Mouse (Mus musculus) bone marrow macrophage, adult 2 months (primary cell): ENCODE data around the gene Cbll1. TPM values are rescaled to one million over a fixed set of nuclear protein-coding genes. Genes with fewer than 3 reads are reported as not detected.
A peak's percentile ranks its signal among the peaks of the same experiment; 100 is the strongest.

ENCODE experiments used
- H3K27ac ChIP-seq: 2 replicates; pipeline ENCODE4 v1.5.1; 2012; ENCODE audit warnings: low read depth, low read length; ENCODE audit not compliant: insufficient read depth
- H3K4me1 ChIP-seq: 2 replicates; pipeline ENCODE4 v1.6.1; 2012; ENCODE audit warnings: low read length; ENCODE audit not compliant: control insufficient read depth, insufficient read depth
- H3K4me3 ChIP-seq: 2 replicates; pipeline ENCODE4 v1.5.1; 2012; ENCODE audit warnings: mild to moderate bottlenecking, low read length, moderate library complexity; ENCODE audit not compliant: insufficient read depth
- CTCF ChIP-seq: IDR thresholded peaks from 2 replicates; pipeline ENCODE4 v1.5.1; 2012; ENCODE audit warnings: low read depth, mild to moderate bottlenecking, low read length, moderate library complexity
- POLR2A ChIP-seq: IDR thresholded peaks from 2 replicates; pipeline ENCODE4 v1.6.1; 2012; ENCODE audit warnings: mild to moderate bottlenecking, low read depth, low read length, borderline replicate concordance
- polyA plus RNA-seq: library from polyadenylated mRNA; stranded (reverse); fragments of >200 nt; gene quantifications from 2 replicates; pipeline ENCODE4 v1.2.4, GENCODE M21; 2012; ENCODE audit not compliant: missing spikeins, insufficient read depth, insufficient read length

Gene Cbll1
- polyA plus RNA-seq = 20.7 and 24.7 TPM in 2 replicates

DNA sequence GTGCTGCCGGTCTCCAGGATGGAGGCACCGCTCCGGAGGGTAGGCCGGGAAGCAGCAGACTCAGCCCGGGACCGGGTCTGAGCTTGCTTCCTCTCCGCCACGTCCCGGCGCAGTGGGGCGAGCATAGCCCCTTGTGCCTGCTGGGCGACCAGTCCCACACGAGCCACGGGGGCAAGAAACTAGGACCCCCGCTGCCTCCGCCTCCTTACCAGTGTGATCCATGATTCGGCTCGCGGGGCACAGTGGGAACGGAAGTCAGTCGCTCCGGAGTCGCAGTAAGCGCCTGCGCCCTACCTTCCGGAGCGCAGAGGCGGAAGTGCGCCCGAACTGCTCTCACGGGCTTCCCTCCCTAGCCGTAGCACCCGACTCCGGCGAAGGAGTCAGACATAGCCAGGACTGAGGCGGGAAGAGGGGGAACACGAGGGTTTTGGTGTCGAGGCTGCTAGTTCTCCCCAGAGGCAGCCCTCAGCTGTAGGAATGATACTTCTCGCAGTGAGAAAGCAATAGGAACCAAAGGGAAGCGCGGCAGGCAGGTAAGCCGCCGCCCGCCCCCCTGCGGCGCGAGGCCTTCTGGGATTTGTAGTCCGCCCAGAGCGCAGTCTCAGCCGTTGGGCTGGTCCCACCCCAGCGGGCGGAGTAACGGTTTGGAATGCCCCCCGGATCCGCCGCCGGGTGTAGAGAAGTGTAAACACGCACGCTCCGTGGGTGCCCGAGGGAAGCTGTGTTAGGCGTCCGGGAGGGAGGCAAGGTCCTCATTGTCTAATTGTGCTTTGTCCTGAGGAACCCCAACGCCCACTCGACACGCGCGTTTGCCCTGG lies at the start of gene Cbll1:
TSS of gene Cbll1 (minus strand) at position 303 of the 818 bp plus-strand sequence.
- peak within 1 kb of the TSS; percentile 80 for H3K4me3 ChIP-seq
- H3K4me1 ChIP-seq = peaks cover 13% of the 10 kb centered on the region
- peak within 1 kb of the TSS; percentile 74 for H3K27ac ChIP-seq
- TF ChIP-seq POLR2A (0 out of 2 replicates have a peak, but pooled peaks have one; percentile 17), CTCF (no peak)

DNA sequence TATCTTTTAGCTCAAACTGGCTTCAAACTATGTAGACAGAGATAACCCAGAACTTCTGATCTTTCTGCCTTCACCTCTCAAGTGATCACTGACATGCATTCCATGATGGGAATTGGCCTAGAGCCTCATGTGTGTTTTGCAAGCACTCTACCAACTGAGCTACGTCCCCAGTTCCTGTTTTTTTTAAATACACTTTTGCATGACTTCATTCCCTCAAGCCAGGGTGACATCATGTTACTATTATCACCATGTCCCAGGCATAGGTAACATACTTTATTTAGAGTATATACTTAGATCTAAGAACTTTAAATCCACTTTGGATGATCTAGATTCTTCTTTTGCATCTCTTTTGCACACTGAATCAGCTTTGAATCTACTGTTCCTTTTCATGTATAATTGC lies 46.6 kb upstream of the Cbll1 start:
- TF ChIP-seq CTCF = no peak
- TF ChIP-seq POLR2A = no peak
- H3K27ac ChIP-seq = no peak overlapping the region
- no peak overlapping the region for H3K4me3 ChIP-seq
- peaks cover 17% of the 10 kb centered on the region for H3K4me1 ChIP-seq

DNA sequence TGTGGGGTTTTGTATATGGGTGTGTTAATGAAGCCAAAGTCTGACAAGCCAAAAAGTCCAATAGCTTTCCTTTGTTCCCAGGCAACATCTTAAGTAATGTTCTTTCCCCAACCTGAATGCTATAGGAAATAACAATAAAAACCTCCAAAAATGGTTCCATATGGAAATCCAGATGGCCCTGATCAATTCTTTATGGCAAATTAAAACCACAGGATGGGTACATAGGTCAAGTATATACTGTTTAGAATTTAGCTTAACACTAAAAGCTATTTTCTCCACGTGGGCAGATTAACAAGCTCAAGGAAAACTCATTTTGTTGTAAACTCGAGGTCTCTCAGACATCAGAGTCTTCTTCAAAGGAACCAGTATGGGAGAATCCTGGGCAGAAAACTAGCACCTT lies 45.8 kb upstream of the Cbll1 start:
- Histone ChIP-seq H3K27ac (no peak overlapping the region), H3K4me1 (peaks cover 14% of the 10 kb centered on the region), H3K4me3 (no peak overlapping the region)
- TF ChIP-seq POLR2A (no peak), CTCF (no peak)

DNA sequence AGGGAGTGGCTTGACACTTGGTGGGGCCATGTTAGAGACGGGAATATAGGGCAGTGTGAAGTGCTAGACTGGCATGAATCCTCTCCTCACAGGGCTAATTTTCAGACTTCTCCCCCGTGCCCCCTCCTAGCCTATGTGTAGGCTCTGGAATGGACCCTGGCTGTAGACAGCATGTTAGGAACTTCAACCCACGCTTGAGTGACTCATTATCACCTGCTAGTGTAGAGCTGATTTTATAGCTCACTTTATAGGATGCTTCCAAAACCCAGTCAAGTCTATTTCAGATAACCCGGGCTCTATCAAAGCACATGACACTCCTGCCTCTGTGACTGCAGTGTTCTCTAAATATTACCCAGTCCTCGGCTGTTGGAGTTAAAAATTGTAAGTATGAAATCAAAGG lies 42.1 kb upstream of the Cbll1 start:
- Histone ChIP-seq H3K27ac (no peak overlapping the region), H3K4me1 (peaks cover 8% of the 10 kb centered on the region), H3K4me3 (no peak overlapping the region)
- TF ChIP-seq POLR2A = no peak
- TF ChIP-seq CTCF = no peak

DNA sequence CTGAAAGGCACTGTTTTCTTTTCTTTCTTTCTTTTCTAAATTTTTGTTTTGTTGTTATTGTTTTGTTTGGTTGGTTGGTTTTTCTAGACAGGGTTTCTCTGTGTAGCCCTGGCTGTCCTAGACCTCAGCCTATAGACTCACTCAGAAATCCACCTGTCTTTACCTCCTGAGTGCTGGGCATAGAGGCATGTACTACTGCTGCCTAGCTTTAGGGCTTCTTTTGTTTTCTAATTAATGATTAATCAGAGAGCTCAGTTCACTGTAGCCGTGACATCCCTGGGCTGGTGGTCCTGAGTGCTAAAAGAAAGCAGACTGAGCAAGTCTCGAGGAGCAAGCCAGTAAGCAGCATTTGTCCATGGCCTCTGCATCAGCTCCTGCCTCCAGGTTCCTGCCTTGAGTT lies 40.4 kb upstream of the Cbll1 start:
- no peaks in the 10 kb centered on the region for H3K4me1 ChIP-seq
- no peak for TF ChIP-seq POLR2A
- TF ChIP-seq CTCF = no peak
- no peak overlapping the region for H3K27ac ChIP-seq
- H3K4me3 ChIP-seq = no peak overlapping the region

DNA sequence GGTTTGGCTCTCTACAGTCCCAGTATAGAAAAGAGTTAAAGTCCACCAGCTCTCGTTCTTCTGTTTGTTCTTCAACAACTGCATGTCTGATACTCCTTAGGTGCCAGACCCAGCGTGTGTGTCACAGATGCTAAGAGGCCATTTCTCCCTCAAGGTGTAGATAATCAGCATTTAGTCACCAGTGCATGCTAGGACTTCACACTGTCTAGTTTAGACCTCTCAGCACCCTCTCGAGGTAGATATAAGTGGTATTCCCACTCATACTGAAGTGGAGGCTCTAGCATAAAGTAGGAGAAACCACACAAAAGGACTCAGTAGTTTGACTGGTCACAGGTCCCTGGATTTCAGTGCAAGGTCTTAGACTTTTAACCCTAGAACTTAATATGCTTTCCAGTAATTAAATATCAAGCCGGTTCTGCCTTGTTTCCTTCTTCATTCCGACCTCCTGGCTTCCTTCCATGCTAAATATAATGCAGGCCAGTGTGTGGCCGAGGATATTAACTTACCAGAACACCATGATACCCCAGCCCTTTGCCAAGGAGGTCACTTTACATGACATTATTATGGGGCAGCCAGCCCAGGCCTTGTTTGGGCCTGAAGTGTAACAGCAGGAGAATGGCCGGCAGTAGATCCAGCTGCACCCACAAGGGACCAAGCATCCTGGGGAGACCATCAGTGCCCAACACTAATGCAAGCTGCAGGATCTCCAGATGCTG lies 38.3 kb upstream of the Cbll1 start:
- TF ChIP-seq CTCF (no peak), POLR2A (no peak)
- Histone ChIP-seq H3K4me3 (no peak overlapping the region), H3K27ac (no peak overlapping the region), H3K4me1 (no peaks in the 10 kb centered on the region)

DNA sequence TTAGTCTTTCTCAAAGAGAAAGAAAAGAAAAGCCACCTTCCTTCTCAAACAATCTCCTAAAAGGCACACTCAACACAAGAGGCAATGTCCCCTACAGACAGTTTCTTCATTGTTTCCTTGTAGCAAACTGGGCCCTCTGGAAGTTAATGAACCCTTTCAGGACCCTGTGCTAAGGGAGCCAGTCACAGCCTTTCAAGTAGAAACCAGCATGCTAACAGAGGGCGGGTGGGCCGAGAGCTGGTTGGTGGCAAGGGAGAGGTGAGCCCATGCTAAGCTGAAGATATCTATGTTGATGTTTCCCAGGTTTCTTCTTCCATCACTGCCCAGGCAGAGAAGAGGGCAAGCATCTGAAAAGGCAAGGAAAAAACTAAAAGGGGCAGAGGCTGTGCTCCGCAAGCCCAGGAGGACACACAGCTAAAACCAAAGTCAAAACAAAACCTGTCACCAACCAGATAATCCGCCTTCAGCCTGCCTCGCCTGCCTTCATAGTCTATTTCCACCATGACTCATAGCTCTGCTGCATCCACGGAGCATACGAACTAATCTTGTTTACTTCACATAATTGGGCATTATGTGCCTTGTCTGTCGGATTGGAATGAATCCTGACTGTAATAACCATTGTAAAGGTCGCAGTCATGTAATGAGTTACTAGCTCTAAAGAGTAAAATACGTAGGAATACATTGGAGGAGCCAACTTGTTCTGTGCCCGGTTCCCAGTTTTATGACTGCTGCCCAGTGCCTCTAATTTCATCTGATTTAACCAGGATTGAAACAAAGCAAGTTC lies 34.8 kb upstream of the Cbll1 start:
- no peak for TF ChIP-seq POLR2A
- no peak for TF ChIP-seq CTCF
- Histone ChIP-seq H3K4me1 (no peaks in the 10 kb centered on the region), H3K27ac (no peak overlapping the region), H3K4me3 (no peak overlapping the region)

DNA sequence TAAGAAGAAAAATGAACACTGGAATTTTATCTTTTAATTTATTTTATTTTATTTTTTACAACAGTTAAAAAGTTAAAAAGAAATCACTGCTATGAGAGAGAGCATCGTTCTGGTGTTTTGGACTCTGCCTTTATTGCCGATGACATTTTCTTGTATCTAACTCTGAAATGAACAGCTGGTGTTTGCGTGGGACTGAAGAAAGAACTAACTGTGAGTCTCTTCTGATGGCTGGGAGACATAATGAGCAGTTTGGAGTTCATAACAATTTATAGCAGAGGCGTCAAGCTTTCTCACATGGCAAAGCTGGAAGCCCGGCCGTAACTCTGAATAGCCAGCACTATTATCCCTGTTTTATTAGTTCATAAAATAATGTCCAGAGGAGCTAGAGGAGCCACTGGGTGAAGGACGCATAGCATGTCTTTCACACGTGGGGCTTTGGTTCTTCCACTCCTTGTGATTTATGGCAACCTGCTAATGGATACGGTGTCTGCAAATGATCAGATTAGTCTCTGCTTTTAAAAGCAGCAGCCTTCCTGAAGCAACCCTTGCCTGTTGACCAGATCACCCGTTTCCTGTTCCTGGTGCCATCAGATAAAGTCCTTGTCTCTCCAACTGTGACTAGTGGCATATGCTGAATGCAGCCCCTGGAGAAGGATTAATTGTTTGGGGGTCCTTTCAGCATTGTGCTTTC lies 33.9 kb upstream of the Cbll1 start:
- Histone ChIP-seq H3K27ac (no peak overlapping the region), H3K4me3 (no peak overlapping the region), H3K4me1 (no peaks in the 10 kb centered on the region)
- TF ChIP-seq CTCF (no peak), POLR2A (no peak)

DNA sequence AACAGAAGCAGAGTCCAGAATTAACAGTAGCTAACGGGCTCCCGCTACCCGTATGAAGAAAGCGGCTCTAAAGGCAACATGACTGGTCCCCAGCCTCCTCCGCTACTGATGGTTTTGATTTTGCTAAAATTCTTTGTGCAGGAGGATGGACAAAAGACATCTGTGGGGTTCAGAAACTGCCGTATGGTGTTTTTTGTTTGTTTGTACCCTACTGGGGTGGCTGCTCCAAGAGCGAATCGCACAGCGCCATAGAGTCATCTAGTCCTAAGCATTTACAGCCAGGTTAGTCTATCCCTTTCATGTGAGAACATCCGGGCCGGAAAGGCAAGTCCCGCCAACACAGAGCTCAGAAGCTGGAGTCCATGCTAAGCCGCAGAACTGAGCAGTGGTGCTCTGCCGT lies 32.6 kb upstream of the Cbll1 start:
- no peaks in the 10 kb centered on the region for H3K4me1 ChIP-seq
- TF ChIP-seq POLR2A = no peak
- no peak for TF ChIP-seq CTCF
- no peak overlapping the region for H3K27ac ChIP-seq
- no peak overlapping the region for H3K4me3 ChIP-seq
